Mouse (Mus musculus) inflammation-experienced regulatory T-cells, adult 16 weeks (primary cell): ENCODE results near the gene Sars2. TPM values are rescaled to one million over a fixed set of nuclear protein-coding genes. Genes with fewer than 3 reads are reported as not detected.

Experiments
- polyA plus RNA-seq: library from polyadenylated mRNA; unstranded; fragments of 100-300 nt; shearing (Covaris generic); gene quantifications from one replicate; pipeline ENCODE4 v1.2.1, GENCODE M21; 2017

Gene Sars2
- 17.6 TPM for polyA plus RNA-seq

DNA sequence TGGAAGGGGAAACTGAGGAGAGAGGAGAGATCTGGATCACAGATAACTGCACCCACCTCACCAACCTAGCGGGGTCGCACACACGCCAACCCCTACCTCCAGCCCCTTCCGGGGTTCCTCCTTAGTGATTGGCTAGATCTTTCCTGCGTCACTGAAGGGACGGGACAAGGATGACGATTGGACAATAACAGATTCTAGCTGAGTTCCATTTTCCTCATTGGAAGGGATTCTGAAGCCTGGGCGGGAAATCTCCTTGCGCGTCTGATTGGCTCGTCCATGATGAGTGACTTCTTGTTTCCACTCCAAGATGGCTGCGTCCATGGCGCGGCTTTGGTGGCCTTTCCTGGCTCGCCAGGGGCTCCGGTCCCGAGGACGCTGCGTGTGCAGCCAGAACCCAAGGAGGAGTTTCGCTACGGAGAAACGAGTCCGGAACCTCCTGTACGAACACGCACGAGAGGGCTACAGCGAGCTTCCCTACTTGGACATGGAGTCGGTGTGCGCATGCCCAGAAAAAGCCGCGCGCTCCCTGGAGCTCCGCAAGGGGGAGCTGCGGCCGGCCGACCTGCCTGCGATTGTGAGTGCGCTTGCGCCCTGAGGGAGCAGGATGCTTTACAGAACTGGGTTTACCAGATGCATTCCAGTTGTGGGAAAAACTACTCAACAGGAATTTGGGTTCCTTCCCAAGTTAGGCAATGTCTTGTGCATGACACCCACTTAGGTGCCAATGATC is at the start of gene Sars2, which contains the start of gene Mrps12:
Gene Sars2 (plus strand): TSS at position 284 of the 730 bp plus-strand sequence.
Gene Mrps12 (minus strand): TSS at position 112 of the 730 bp plus-strand sequence.

DNA sequence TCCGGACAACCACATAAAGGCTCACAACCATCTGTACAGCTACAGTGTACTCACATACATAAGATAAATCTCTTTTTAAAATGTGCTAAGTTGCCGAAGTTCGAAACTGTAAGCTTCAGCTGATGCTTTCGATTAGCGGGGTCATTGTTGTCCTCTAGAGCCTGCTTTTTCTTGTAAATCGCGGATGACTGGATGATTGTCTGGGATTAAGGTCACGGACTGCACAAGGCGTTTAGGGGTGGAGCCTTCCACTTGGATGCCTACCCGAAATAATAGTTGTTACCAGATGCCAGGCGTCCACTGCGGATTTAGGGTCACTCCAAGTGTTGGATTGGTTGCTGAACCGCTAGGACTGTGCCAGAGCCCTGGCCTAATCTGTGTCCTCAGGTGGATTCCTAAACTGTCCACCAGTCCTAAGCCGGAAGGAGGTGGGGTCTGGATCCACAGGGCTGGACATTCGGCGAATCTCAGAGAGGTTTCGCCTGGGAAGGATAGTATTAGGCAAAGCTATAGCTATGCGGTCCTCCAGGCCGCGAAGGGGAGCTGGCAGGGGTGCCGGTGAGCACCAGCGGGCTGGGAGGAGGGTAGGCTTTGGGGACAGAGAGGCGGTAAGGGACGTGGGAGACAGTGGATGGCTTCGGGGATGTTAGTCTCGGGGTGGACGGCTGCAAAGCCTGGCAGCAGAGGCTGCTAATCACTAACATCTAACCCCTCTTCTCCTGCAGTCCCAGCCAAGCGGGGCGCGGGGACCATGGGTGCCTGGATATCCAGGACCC is 49.1 kb upstream of the Sars2 start, which contains the start of gene Fbxo27:
Gene Fbxo27 (plus strand): TSS at position 305 of the 776 bp plus-strand sequence.

GRCm38 (mm10) chr7:28716590-28717281 is 25.1 kb upstream of the Sars2 start, which contains the start of gene Fbxo17:
Fbxo17 (plus strand) TSS chr7:28716804.

GRCm38 (mm10) chr7:28756079-28756478 is 14.3 kb downstream of the Sars2 start, which contains the start of gene Ccer2:
Ccer2 (plus strand) TSS chr7:28756174.

GRCm38 (mm10) chr7:28766173-28766879 is 24.5 kb downstream of the Sars2 start, which contains the start of gene Sirt2:
Sirt2 (plus strand) TSS chr7:28766735.

DNA sequence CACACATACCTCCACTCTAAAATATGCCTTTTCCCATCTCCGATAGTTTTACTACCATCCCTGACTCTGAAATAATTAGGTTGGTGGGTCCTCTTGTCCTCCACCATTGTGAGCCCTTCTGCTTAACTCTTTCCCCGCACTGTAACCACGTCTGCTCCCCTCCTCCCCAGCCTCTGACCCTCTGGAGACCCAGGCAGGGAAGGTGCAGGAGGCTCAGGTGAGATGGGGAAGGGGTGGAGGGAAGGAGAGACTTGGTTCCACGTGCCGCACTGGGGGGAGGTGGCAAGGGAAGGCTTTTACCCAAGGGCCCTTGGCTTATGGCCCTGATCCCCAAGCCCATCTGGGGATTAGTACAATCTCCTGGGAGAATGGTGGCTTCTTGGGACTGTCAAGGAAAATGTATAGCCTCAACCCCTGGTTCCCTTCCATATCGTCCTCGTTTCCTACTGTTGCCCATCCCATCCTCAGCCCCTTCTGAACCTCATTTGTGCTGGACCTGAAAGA is 25.7 kb downstream of the Sars2 start, which contains the start of gene Nfkbib:
Gene Nfkbib (minus strand): TSS at position 51 of the 504 bp plus-strand sequence.

DNA sequence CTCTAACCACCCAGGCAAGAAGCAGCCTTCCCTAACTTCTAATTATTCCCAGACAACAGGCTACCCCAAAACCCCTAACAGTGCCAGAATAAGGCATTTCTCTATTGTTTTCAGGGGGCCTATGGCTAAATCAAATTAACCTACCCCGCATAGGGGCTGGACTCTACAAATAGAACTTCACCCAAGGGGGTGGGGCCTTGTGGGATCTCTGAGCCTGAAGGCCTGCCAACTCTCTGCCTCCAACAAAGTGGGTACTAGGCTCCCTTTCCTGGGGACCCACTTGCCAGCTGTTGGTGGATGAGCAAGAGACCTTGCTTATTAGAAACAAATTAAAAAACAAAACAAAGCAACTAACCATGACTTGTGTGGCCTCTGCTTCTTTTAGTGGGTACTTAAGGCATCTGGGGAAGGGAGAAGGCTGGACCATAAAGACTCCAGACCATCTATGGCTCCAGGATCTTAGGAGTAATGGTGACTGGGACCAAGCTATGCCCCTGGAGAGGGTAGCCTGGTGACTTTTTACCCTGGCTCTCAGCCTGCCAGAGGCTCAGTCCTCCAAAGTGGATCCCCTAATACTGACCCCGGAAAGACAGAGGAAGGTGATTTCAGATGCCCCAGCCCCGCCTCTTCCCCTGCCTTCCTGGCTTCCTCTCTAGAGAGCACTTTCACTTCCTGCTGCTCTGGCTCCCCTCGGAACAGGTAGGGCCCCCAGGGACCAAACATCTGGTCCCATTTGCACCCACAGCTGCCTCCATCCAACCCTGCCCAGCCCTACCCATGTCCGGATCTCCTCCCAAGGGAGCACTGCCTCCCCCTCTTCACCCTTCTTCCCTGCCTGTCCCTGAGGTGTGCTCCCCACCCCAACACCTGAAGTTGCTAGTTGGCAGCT is 46.8 kb downstream of the Sars2 start, which contains the start of gene Rinl:
Gene Rinl (plus strand): TSS at position 663 of the 889 bp plus-strand sequence.

Other genes starting within 250 kb of the Sars2 start
- gene Ifnl2, start 231.5 kb upstream of the Sars2 start, polyA plus RNA-seq, result not detected
- gene Ifnl3, start 219.2 kb upstream of the Sars2 start, polyA plus RNA-seq, result not detected
- not detected for gene Sycn, start 201.1 kb upstream of the Sars2 start, polyA plus RNA-seq
- not detected for gene Nccrp1, start 194.7 kb upstream of the Sars2 start, polyA plus RNA-seq
- gene Samd4b, start 143.8 kb upstream of the Sars2 start, polyA plus RNA-seq, result 5.2 TPM
- gene Pak4, start 143.8 kb upstream of the Sars2 start, polyA plus RNA-seq, result 7.0 TPM
- gene Acp7, start 110.7 kb upstream of the Sars2 start, polyA plus RNA-seq, result not detected
- 4.3 TPM for gene Fbxo27, start 49.1 kb upstream of the Sars2 start, polyA plus RNA-seq
- gene Fbxo17, start 25.2 kb upstream of the Sars2 start, polyA plus RNA-seq, result 10.2 TPM
- 95.3 TPM for gene Mrps12, start 172 bp upstream of the Sars2 start, polyA plus RNA-seq
- not detected for gene Ccer2, start 14.2 kb downstream of the Sars2 start, polyA plus RNA-seq
- 99.7 TPM for gene Sirt2, start 24.7 kb downstream of the Sars2 start, polyA plus RNA-seq
- gene Nfkbib, start 25.5 kb downstream of the Sars2 start, polyA plus RNA-seq, result 119 TPM
- 297 TPM for gene Rinl, start 47.0 kb downstream of the Sars2 start, polyA plus RNA-seq
- 124 TPM for gene Hnrnpl, start 66.5 kb downstream of the Sars2 start, polyA plus RNA-seq
- gene Ech1, start 83.2 kb downstream of the Sars2 start, polyA plus RNA-seq, result 233 TPM
- 26.2 TPM for gene Lgals4, start 91.9 kb downstream of the Sars2 start, polyA plus RNA-seq
- gene Lgals7, start 121.9 kb downstream of the Sars2 start, polyA plus RNA-seq, result 0.40 TPM
- gene Capn12, start 139.4 kb downstream of the Sars2 start, polyA plus RNA-seq, result not detected
- 380 TPM for gene Actn4, start 220.3 kb downstream of the Sars2 start, polyA plus RNA-seq
- 338 TPM for gene Eif3k, start 239.9 kb downstream of the Sars2 start, polyA plus RNA-seq
- 163 TPM for gene Map4k1, start 240.1 kb downstream of the Sars2 start, polyA plus RNA-seq